Mouse (Mus musculus) kidney, adult 2 months (tissue): ENCODE measurements around the gene Ddx54.

Experiments
- CTCF ChIP-seq: fragments of 200-500 bp; conservative IDR thresholded peaks from 2 replicates; pipeline ENCODE4 v1.5.1; 2011; ENCODE audit warnings: low read depth, mild to moderate bottlenecking, control low read depth, low read length, moderate library complexity, mixed read lengths; ENCODE audit not compliant: insufficient read depth, insufficient read length
- POLR2A ChIP-seq: fragments of 200-500 bp; IDR thresholded peaks from one replicate; pipeline ENCODE4 v1.6.1; 2011; ENCODE audit warnings: low read depth, low read length, control low read depth

DNA sequence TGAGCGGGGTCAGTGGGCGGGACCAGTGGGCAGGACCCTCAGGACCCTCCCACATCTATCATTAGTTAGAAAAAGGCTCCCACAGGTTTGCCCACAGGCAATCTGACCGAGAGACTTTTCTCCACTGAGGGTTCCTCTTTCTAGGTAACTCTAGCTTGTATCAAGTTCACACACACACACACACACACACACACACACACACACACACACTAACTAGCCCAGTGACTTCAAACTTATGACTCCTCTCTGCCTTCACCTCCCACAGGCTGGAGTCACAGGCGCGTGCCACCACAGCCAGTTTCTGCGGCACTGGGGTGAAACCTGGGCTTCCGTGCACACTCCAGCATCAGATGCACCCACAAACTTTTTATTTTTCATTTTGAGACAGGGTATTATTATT lies 56.2 kb downstream of the Ddx54 start:
- TF ChIP-seq CTCF = no peak
- TF ChIP-seq POLR2A = no peak
